In genomic region chr14:17171896-17172295, GRCm38 (mm10) we compare ENCODE assay signal across 9 mouse cellular contexts.
DNase-seq lines count a peak whose midpoint lies in the region; ATAC-seq and TF ChIP-seq lines count a peak whose summit lies in the region.
"Had no signal": no experiment of that assay in that cellular context is flagged by ENCODE, and none has a peak within 500 bp of the region (broad histone marks: within the 10 kb centered on the region; RNA-seq: fewer than 3 reads in every experiment).

No protein-coding gene starts in this region.

- H3K4me1 ChIP-seq in heart, postnatal 0 days (ENCODE audit: control insufficient read depth, insufficient read depth), result no peaks in the 10 kb centered on the region
- peaks cover 12% of the 10 kb centered on the region for H3K4me1 ChIP-seq in embryonic facial prominence, embryonic 10.5 days
- peaks cover 6% of the 10 kb centered on the region; the same call in 1 of the 2 replicates for H3K4me1 ChIP-seq in intestine, embryonic 15.5 days (replicated peaks)
- H3K4me1 ChIP-seq in midbrain, postnatal 0 days (ENCODE audit: insufficient read depth, low read length), result 0 out of 2 replicates have a peak, but pooled peaks cover 3% of the 10 kb centered on the region

- peak overlapping the region; percentile 47; the same call in 1 of the 2 replicates for H3K4me3 ChIP-seq in heart, postnatal 0 days (ENCODE audit: low read depth, low read length)
- peak overlapping the region; percentile 66 for H3K4me3 ChIP-seq in embryonic facial prominence, embryonic 10.5 days
- H3K4me3 ChIP-seq in intestine, embryonic 15.5 days (replicated peaks), result peak overlapping the region; percentile 44
- H3K4me3 ChIP-seq in midbrain, postnatal 0 days (ENCODE audit: low read depth, low read length), result peak overlapping the region; percentile 51

- H3K4me2 ChIP-seq in heart, postnatal 0 days (ENCODE audit: low read depth, low read length), result peak overlapping the region; percentile 73; the same call in 1 of the 2 replicates
- H3K4me2 ChIP-seq in intestine, embryonic 15.5 days (replicated peaks), result peak overlapping the region; percentile 88
- peak overlapping the region; percentile 95 for H3K4me2 ChIP-seq in midbrain, postnatal 0 days (ENCODE audit: low read depth, low read length, poor library complexity, severe bottlenecking)

- H3K9me3 ChIP-seq in heart, postnatal 0 days (replicated peaks; ENCODE audit: control insufficient read depth, low read length), result no peaks in the 10 kb centered on the region
- no peaks in the 10 kb centered on the region for H3K9me3 ChIP-seq in embryonic facial prominence, embryonic 10.5 days
- H3K9me3 ChIP-seq in intestine, embryonic 15.5 days, result no peaks in the 10 kb centered on the region
- no peaks in the 10 kb centered on the region for H3K9me3 ChIP-seq in midbrain, postnatal 0 days (ENCODE audit: low read length)

- no peak overlapping the region for H3K27ac ChIP-seq in heart, postnatal 0 days (ENCODE audit: low read depth)
- no peak overlapping the region for H3K27ac ChIP-seq in embryonic facial prominence, embryonic 10.5 days (replicated peaks)
- H3K27ac ChIP-seq in intestine, embryonic 15.5 days, result no peak overlapping the region
- no peak overlapping the region for H3K27ac ChIP-seq in midbrain, postnatal 0 days (ENCODE audit: low read depth, low read length)
- H3K27ac ChIP-seq: liver, embryonic 14.5 days had no signal

- H3K27me3 ChIP-seq in heart, postnatal 0 days (ENCODE audit: control insufficient read depth, insufficient read depth, low read length), result peaks cover 14% of the 10 kb centered on the region
- H3K27me3 ChIP-seq in embryonic facial prominence, embryonic 10.5 days (replicated peaks; ENCODE audit: low read depth, poor library complexity, severe bottlenecking), result peaks cover 27% of the 10 kb centered on the region
- peaks cover 31% of the 10 kb centered on the region for H3K27me3 ChIP-seq in intestine, embryonic 15.5 days (replicated peaks)
- no peaks in the 10 kb centered on the region for H3K27me3 ChIP-seq in midbrain, postnatal 0 days (ENCODE audit: insufficient read depth, low read length)

- no peak for TF ChIP-seq EP300 in heart, postnatal 0 days (IDR thresholded peaks at IDR 0.05; ENCODE audit: low read depth)

- intact Hi-C loops in heart, postnatal 10 days (cut with DNase I), result no loop called here

- no peak for ATAC-seq in heart, postnatal 0 days (ENCODE audit: insufficient read depth, low read depth)
- peak; percentile 11; the same call in 1 of the 2 replicates for ATAC-seq in intestine, embryonic 15.5 days
- peak; percentile 11; the same call in 1 of the 2 replicates for ATAC-seq in midbrain, postnatal 0 days (ENCODE audit: low FRiP score)

- no peak for TF ChIP-seq CTCF in heart, postnatal 0 days (IDR thresholded peaks at IDR 0.05; ENCODE audit: low read depth)
- TF ChIP-seq CTCF in midbrain, postnatal 0 days (IDR thresholded peaks at IDR 0.05), result no peak

- no peak overlapping the region for H3K9ac ChIP-seq in heart, postnatal 0 days (replicated peaks; ENCODE audit: low read depth, low read length)
- no peak overlapping the region for H3K9ac ChIP-seq in intestine, embryonic 15.5 days
- no peak overlapping the region for H3K9ac ChIP-seq in midbrain, postnatal 0 days (replicated peaks; ENCODE audit: low read length, poor library complexity, severe bottlenecking)
- H3K9ac ChIP-seq: liver, embryonic 14.5 days had no signal

- WGBS in heart, postnatal 0 days, result 45% methylated on average over 5 of the region's 5 CpGs
- 41% methylated on average over 5 of the region's 5 CpGs for WGBS in embryonic facial prominence, embryonic 10.5 days
- 41% methylated on average over 5 of the region's 5 CpGs for WGBS in intestine, embryonic 15.5 days
- WGBS in midbrain, postnatal 0 days, result 42% methylated on average over 5 of the region's 5 CpGs

- no peaks in the 10 kb centered on the region for H3K36me3 ChIP-seq in heart, postnatal 0 days (replicated peaks; ENCODE audit: control insufficient read depth, insufficient read depth, low read length)
- no peaks in the 10 kb centered on the region for H3K36me3 ChIP-seq in embryonic facial prominence, embryonic 10.5 days (replicated peaks)
- no peaks in the 10 kb centered on the region for H3K36me3 ChIP-seq in intestine, embryonic 15.5 days
- no peaks in the 10 kb centered on the region for H3K36me3 ChIP-seq in midbrain, postnatal 0 days (ENCODE audit: insufficient read depth, low read length)

- no peak for DNase-seq in heart, postnatal 0 days (ENCODE audit: low spot score)
- DNase-seq in heart, postnatal 10 days, result no peak
- peak; percentile 9 for DNase-seq in embryonic facial prominence, embryonic 10.5 days (ENCODE audit: low spot score)
- no peak for DNase-seq in midbrain, postnatal 0 days (ENCODE audit: low spot score)
- no peak for DNase-seq in layer of hippocampus, adult 8-10 months (ENCODE audit: low spot score in 2 of 2)
- no peak for DNase-seq in thymus, postnatal 4 days
- DNase-seq in layer of hippocampus, postnatal 25 days (ENCODE audit: extremely low spot score in 1 of 2, low spot score in 1 of 2), result no peak
